Mouse (Mus musculus) spleen, adult 2 months (tissue): ENCODE measurements at regions not wholly inside any gene's neighbourhood (a gene's known extent, or its start where the extent isn't known, plus 50 kb on each side); places are given as distances from the start of the nearest gene placed in this dataset.

Source experiments
- CTCF ChIP-seq: fragments of 200-500 bp; IDR thresholded peaks from 2 replicates; pipeline ENCODE4 v1.5.1; 2011; ENCODE audit warnings: mild to moderate bottlenecking, inconsistent platforms; ENCODE audit not compliant: insufficient read depth, insufficient read length, insufficient replicate concordance; ENCODE audit errors: extremely low read depth
- POLR2A ChIP-seq: fragments of 200-500 bp; IDR thresholded peaks from 2 replicates; pipeline ENCODE4 v1.6.1; 2011; ENCODE audit warnings: low read depth, low read length, inconsistent platforms

GRCm38 (mm10) chr19:21042536-21042935, 88.5 kb upstream of the Tmc1 start:
- TF ChIP-seq POLR2A (no peak), CTCF (no peak)
